Mouse (Mus musculus) activated CD4-positive, CD25-positive, alpha-beta regulatory T cell, adult 4 months (primary cell): Measurements from ENCODE around the gene Col26a1. TPM values are rescaled to one million over a fixed set of nuclear protein-coding genes. Genes with fewer than 3 reads are reported as not detected.

Experiments used
- polyA plus RNA-seq, 2 experiments: library from polyadenylated mRNA; unstranded; fragments of 100-300 nt; shearing (Covaris generic); gene quantifications; one replicate each; pipeline ENCODE4 v1.2.1; 2017

Gene Col26a1
- polyA plus RNA-seq, 2 experiments from 2014 or later = not detected

Other genes with a start within 250 kb of the Col26a1 start
- gene Myl10, start 190.1 kb downstream of the Col26a1 start, polyA plus RNA-seq = 1 to 10 TPM in 1 of 2 experiments, not detected in 1; 2.0 TPM
- gene Ift22, start 24.9 kb upstream of the Col26a1 start, polyA plus RNA-seq = 1 to 10 TPM; 7.4 to 9.7 TPM
- gene Fis1, start 70.1 kb upstream of the Col26a1 start, polyA plus RNA-seq = 100 to 1,000 TPM; 446 to 499 TPM
- gene Cldn15, start 83.4 kb upstream of the Col26a1 start, polyA plus RNA-seq = not detected
- gene Plod3, start 103.8 kb upstream of the Col26a1 start, polyA plus RNA-seq = 1 to 10 TPM; 2.6 to 6.0 TPM
- gene Znhit1, start 104.8 kb upstream of the Col26a1 start, polyA plus RNA-seq = 10 to 100 TPM; 56.5 to 66.5 TPM
- gene Vgf, start 143.2 kb upstream of the Col26a1 start, polyA plus RNA-seq = not detected
- gene Ap1s1, start 162.9 kb upstream of the Col26a1 start, polyA plus RNA-seq = 10 to 100 TPM; 71.3 to 90.7 TPM
- gene Serpine1, start 189.1 kb upstream of the Col26a1 start, polyA plus RNA-seq = not detected
- gene Trim56, start 233.0 kb upstream of the Col26a1 start, polyA plus RNA-seq = 10 to 100 TPM; 15.1 to 15.6 TPM